Mouse (Mus musculus) limb, embryonic 14.5 days (tissue): ENCODE data around the gene Dhx30. TPM values are rescaled to one million over a fixed set of nuclear protein-coding genes. Genes with fewer than 3 reads are reported as not detected.

Source experiments
- ATAC-seq: fragments of 200-750 bp; cut with Nextera tagmentation; 2 replicates; pipeline ENCODE4 v1.8.0; 2017; ENCODE audit warnings: low read depth, moderate number of reproducible peaks, moderate TSS enrichment; ENCODE audit not compliant: low FRiP score
- DNase-seq: peaks from one replicate; pipeline ENCODE4 v3.0.0-alpha.2; 2015; ENCODE audit warnings: low spot score
- H3K27ac ChIP-seq: fragments of 300-500 bp; sonication (generic); replicated peaks from 2 replicates; pipeline ENCODE4 v1.5.1; 2014; ENCODE audit warnings: low read depth, mild to moderate bottlenecking, low read length, moderate library complexity, mixed read lengths
- H3K27me3 ChIP-seq: fragments of 300-500 bp; sonication (generic); 2 replicates; pipeline ENCODE4 v1.6.1; 2014; ENCODE audit warnings: low read length, mixed read lengths; ENCODE audit not compliant: control insufficient read depth, insufficient read depth
- H3K36me3 ChIP-seq: fragments of 300-500 bp; sonication (generic); 2 replicates; pipeline ENCODE4 v1.6.1; 2014; ENCODE audit warnings: mild to moderate bottlenecking, low read length, moderate library complexity, mixed read lengths; ENCODE audit not compliant: control insufficient read depth, insufficient read depth
- H3K4me1 ChIP-seq: fragments of 300-500 bp; sonication (generic); 2 replicates; pipeline ENCODE4 v1.6.1; 2014; ENCODE audit warnings: antibody characterized with exemption, low read length, mixed read lengths; ENCODE audit not compliant: control insufficient read depth, insufficient read depth
- H3K4me2 ChIP-seq: fragments of 300-500 bp; sonication (generic); replicated peaks from 2 replicates; pipeline ENCODE4 v1.6.1; 2014; ENCODE audit warnings: low read depth, mild to moderate bottlenecking, low read length, moderate library complexity; ENCODE audit not compliant: severe bottlenecking
- H3K4me3 ChIP-seq: fragments of 300-500 bp; sonication (generic); replicated peaks from 2 replicates; pipeline ENCODE4 v1.5.1; 2014; ENCODE audit warnings: low read length
- H3K9ac ChIP-seq: fragments of 300-500 bp; sonication (generic); 2 replicates; pipeline ENCODE4 v1.6.1; 2014; ENCODE audit warnings: mild to moderate bottlenecking, low read depth, low read length, moderate library complexity; ENCODE audit not compliant: severe bottlenecking
- H3K9me3 ChIP-seq: fragments of 300-500 bp; sonication (generic); 2 replicates; pipeline ENCODE4 v1.6.1; 2016; ENCODE audit warnings: low read length; ENCODE audit not compliant: control insufficient read depth
- POLR2A ChIP-seq: fragments of 200-500 bp; IDR thresholded peaks from 2 replicates; pipeline ENCODE4 v1.8.0; 2012; ENCODE audit warnings: inconsistent platforms, mild to moderate bottlenecking, moderate library complexity, borderline replicate concordance; ENCODE audit not compliant: insufficient read depth, insufficient read length; ENCODE audit errors: extremely low read depth
- WGBS: fragments of 180-500 bp; shearing (Covaris S2); extraction: QIAGEN DNeasy Blood & Tissue Kit; methylation state at CpG from one replicate; pipeline ENCODE4 v1.1.7; 2014; 5-methylcytosine and 5-hydroxymethylcytosine counted together
- polyA plus RNA-seq, 2 experiments: library from polyadenylated mRNA; depleted of rRNA in 1 of 2; stranded (reverse) in 1 of 2; unstranded in 1 of 2; fragments of >200 nt; fragmentation: Nextera tagmentation in 1 of 2; extraction: Ambion mirVana in 1 of 2; gene quantifications; 2 replicates each; pipeline versions ENCODE4 v1.2.1 to v1.2.3; 2012 to 2014

Dhx30 gene
- polyA plus RNA-seq, 2 experiments = 120 to 121 TPM

DNA sequence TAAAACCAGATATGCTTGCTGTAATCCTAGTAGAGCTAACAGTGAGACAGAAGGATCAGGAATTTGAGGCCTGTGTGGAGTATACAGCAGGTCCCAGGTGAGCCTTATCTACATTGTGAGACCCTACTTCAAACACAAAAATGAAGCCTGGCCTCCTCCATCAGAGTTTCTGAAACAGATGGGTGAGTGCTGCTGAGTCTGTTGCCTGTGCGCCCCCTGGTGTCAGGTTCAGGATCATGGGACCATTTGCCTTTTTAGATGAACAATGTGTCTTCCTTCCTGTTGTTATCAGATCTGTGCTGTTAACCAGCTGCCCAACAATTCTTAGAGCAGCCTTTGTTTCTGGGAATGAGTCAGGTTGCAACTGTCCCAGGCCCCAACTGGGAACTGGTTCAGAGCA lies 45.8 kb downstream of the Dhx30 start:
- peaks cover 59% of the 10 kb centered on the region for H3K36me3 ChIP-seq
- H3K27me3 ChIP-seq = no peaks in the 10 kb centered on the region
- H3K9ac ChIP-seq = no peak overlapping the region
- no peaks in the 10 kb centered on the region for H3K4me1 ChIP-seq
- no peak for TF ChIP-seq POLR2A
- H3K4me3 ChIP-seq = no peak overlapping the region
- ATAC-seq (no peak), DNase-seq (peak; percentile 68)
- no peak overlapping the region for H3K4me2 ChIP-seq
- no peak overlapping the region for H3K27ac ChIP-seq
- WGBS = 0% methylated on average over 1 of the region's 1 CpGs
- H3K9me3 ChIP-seq = no peaks in the 10 kb centered on the region

DNA sequence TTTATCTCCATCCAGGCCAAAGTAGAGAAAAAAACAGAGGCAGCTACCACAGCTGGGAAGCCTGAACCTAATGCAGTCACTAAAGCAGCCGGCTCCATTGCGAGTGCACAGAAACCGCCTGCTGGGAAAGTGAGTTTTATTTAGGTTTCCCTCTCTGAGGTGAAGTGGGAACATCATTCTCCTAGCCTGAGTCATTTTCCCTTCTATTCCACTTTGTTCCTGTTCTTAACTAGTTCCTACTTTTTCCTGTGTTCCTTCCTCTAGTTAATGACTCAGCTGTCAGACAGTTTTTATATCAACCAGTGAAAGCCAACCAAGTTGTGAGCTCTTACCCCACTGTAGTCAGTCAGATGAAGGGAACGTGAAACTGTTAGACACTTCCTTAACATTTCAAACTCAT lies 46.6 kb downstream of the Dhx30 start:
- H3K27ac ChIP-seq = no peak overlapping the region
- H3K27me3 ChIP-seq = no peaks in the 10 kb centered on the region
- H3K36me3 ChIP-seq = peaks cover 61% of the 10 kb centered on the region
- no peak for TF ChIP-seq POLR2A
- no peak overlapping the region for H3K4me3 ChIP-seq
- ATAC-seq (no peak), DNase-seq (no peak)
- H3K4me1 ChIP-seq = no peaks in the 10 kb centered on the region
- H3K9me3 ChIP-seq = no peaks in the 10 kb centered on the region
- H3K9ac ChIP-seq = no peak overlapping the region
- H3K4me2 ChIP-seq = no peak overlapping the region
- 79% methylated on average over 4 of the region's 4 CpGs for WGBS

DNA sequence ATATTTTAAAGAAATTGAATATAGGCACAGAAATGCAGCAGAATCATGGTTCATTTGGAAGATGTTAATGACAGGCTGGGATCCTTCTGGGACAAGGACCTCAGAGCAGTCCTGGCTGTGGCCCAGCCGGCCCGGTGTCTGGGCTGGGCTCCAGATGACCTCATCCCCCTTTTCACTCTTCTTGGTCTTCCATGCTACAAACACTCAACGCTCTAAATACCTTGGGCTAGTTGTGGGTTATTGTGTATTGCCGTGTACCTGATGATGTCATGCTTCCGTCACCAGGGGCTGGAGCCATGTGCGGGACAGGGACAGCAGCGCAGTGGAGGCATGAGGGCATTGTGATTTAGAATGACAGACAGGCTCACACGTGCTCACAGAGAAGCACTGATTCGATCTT lies 47.3 kb downstream of the Dhx30 start:
- peaks cover 61% of the 10 kb centered on the region for H3K36me3 ChIP-seq
- H3K4me2 ChIP-seq = no peak overlapping the region
- H3K4me1 ChIP-seq = no peaks in the 10 kb centered on the region
- WGBS = 85% methylated on average over 9 of the region's 9 CpGs
- no peak overlapping the region for H3K4me3 ChIP-seq
- H3K9me3 ChIP-seq = no peaks in the 10 kb centered on the region
- H3K27me3 ChIP-seq = no peaks in the 10 kb centered on the region
- DNase-seq = peak; percentile 20
- H3K27ac ChIP-seq = no peak overlapping the region
- no peak overlapping the region for H3K9ac ChIP-seq
- ATAC-seq = no peak
- no peak for TF ChIP-seq POLR2A

- ATAC-seq = no peak
These were observed 48.9 kb downstream of the Dhx30 start for GRCm38 (mm10) chr9:110068745-110069144.

DNA sequence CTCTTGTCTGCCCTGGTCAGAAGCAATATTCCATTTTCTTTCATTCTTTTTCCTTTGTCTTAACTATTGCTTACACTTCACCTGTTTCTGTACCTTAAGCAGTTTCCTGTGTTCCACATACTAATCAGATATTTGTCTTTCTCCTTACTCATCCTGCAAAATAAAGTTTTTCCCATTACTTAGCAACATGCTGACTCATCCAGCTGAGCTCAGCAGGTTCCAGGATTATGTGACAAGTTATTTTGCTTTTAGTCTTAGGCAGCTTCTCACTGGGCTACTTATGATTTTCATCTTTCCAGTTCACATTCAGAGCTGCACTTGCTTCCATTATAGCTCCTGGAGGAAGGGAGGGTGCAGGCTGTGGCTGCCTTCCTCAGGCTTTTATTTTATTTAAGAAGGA lies 53.0 kb downstream of the Dhx30 start:
- TF ChIP-seq POLR2A = no peak
- H3K4me2 ChIP-seq = no peak overlapping the region
- no peak for DNase-seq
- peaks cover 46% of the 10 kb centered on the region for H3K36me3 ChIP-seq
- H3K9me3 ChIP-seq = no peaks in the 10 kb centered on the region
- H3K4me3 ChIP-seq = no peak overlapping the region
- ATAC-seq = no peak
- no peaks in the 10 kb centered on the region for H3K4me1 ChIP-seq
- H3K9ac ChIP-seq = no peak overlapping the region
- no peak overlapping the region for H3K27ac ChIP-seq
- H3K27me3 ChIP-seq = no peaks in the 10 kb centered on the region

More at GRCm38 (mm10) chr9:110068745-110069144, 48.9 kb downstream of the Dhx30 start:
- Histone ChIP-seq H3K4me2 (no peak overlapping the region), H3K4me3 (no peak overlapping the region), H3K36me3 (peaks cover 64% of the 10 kb centered on the region), H3K9me3 (no peaks in the 10 kb centered on the region), H3K27ac (no peak overlapping the region), H3K4me1 (no peaks in the 10 kb centered on the region), H3K9ac (no peak overlapping the region), H3K27me3 (no peaks in the 10 kb centered on the region)
- DNase-seq = no peak
- TF ChIP-seq POLR2A = no peak
- 83% methylated on average over 6 of the region's 6 CpGs for WGBS

GRCm38 (mm10) chr9:110062861-110063260 lies 54.8 kb downstream of the Dhx30 start:
- Histone ChIP-seq H3K27me3 (no peaks in the 10 kb centered on the region), H3K4me3 (no peak overlapping the region), H3K27ac (no peak overlapping the region), H3K9ac (no peak overlapping the region), H3K9me3 (no peaks in the 10 kb centered on the region), H3K36me3 (peaks cover 28% of the 10 kb centered on the region), H3K4me2 (no peak overlapping the region), H3K4me1 (0 out of 2 replicates have a peak, but pooled peaks cover 2% of the 10 kb centered on the region)
- no peak for DNase-seq
- 93% methylated on average over 6 of the region's 6 CpGs for WGBS
- no peak for ATAC-seq
- no peak for TF ChIP-seq POLR2A
